Mouse (Mus musculus) bone marrow, adult 2 months (tissue): Measurements from ENCODE around the gene Inka1. TPM values are rescaled to one million over a fixed set of nuclear protein-coding genes. Genes with fewer than 3 reads are reported as not detected.
A peak's percentile ranks its signal among the peaks of the same experiment; 100 is the strongest.
"Not testable (repeated sequence)": the region's sequence is repeated elsewhere in the genome, so short reads cannot be mapped to it uniquely, and the experiment has no call there.

Source experiments
- H3K27ac ChIP-seq: fragments of 200-500 bp; 2 replicates; pipeline ENCODE4 v1.5.1; 2012; ENCODE audit warnings: low read depth, mild to moderate bottlenecking, control low read depth, inconsistent platforms, low read length; ENCODE audit not compliant: control insufficient read depth, poor library complexity, insufficient read depth
- H3K4me1 ChIP-seq: fragments of 200-500 bp; 2 replicates; pipeline ENCODE4 v1.6.1; 2011; ENCODE audit warnings: low read length; ENCODE audit not compliant: control insufficient read depth, insufficient read depth
- H3K4me3 ChIP-seq: fragments of 200-500 bp; replicated peaks from 2 replicates; pipeline ENCODE3; 2011; ENCODE audit warnings: mild to moderate bottlenecking, low read depth, low read length, control low read depth; ENCODE audit not compliant: control insufficient read depth
- CTCF ChIP-seq: fragments of 200-500 bp; IDR thresholded peaks from 2 replicates; pipeline ENCODE4 v1.5.1; 2011; ENCODE audit warnings: low read length, control low read depth; ENCODE audit not compliant: control insufficient read depth, insufficient read depth
- POLR2A ChIP-seq: fragments of 200-500 bp; IDR thresholded peaks from 2 replicates; pipeline ENCODE4 v1.6.1; 2011; ENCODE audit warnings: low read depth, mild to moderate bottlenecking, control low read depth, low read length, borderline replicate concordance; ENCODE audit not compliant: control insufficient read depth
- WGBS: fragments of 180-500 bp; shearing (Covaris S2); methylation state at CpG from one replicate; pipeline ENCODE4 v1.1.7; 2018; 5-methylcytosine and 5-hydroxymethylcytosine counted together
- polyA plus RNA-seq: library from polyadenylated mRNA; stranded (reverse); fragments of >200 nt; gene quantifications from 2 replicates; pipeline ENCODE4 v1.2.4, GENCODE M21; 2011; ENCODE audit warnings: low replicate concordance; ENCODE audit not compliant: missing spikeins, insufficient read depth, insufficient read length

The Inka1 gene
- polyA plus RNA-seq: 27.9 and 32.3 TPM in 2 replicates

DNA sequence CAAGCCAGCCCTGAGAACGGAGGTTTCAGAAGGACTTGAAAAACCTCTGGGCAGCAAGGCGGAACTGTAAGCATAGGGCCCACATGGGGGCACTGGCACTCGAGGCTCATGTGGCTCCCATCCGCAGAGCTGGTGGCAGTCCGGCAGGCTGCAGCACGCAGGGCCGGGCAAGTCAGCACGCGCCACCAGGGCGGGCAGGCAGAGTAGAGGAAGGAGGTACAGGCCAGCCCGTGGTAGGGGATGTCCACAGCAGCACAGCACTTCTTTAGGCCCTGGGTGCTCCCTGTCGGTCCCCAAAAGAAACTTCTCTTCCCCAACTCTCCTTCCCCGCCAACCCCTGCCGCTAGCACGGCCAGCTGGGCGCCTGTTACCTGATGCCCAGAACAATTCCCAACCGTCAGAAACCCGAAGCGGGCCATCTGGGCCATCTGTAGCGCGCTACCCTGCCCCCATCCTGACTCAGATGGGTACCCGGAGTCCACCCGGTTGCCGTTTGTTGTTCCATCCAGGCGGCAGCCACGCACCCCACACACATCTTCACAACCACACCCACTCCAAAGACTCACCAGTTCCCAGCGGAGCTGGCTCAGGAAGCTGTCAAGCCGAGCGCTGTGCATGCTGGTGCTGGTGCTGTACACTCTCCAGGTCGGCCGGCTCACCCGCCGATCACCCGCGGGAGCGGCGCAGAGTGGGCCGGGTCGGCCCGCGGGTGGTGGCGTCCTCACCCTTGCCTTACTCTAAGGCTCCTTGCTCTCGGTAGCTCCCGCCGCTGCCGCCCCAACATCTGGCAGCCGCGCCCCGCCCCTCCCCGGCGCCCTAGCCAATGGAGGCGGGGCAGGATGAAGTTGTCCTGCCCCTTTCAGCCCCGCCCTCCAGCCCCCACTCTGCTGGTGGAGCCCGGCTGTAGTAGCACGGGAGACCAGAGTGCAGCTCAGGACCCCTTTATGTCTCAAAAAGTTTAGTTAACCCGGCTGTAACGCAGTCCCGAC, at the start of gene Inka1:
TSS of gene Inka1 (minus strand) at position 749 of the 989 bp plus-strand sequence.
- WGBS: under 1% methylated on average over 58 of the region's 58 CpGs
- peak within 1 kb of the TSS; percentile 90 for H3K4me3 ChIP-seq
- TF ChIP-seq POLR2A (peak; percentile 93), CTCF (0 out of 2 replicates have a peak, but pooled peaks have one; percentile 6)
- H3K27ac ChIP-seq: peak within 1 kb of the TSS; percentile 90
- H3K4me1 ChIP-seq: peaks cover 21% of the 10 kb centered on the region

- H3K4me1 ChIP-seq: no peaks in the 10 kb centered on the region
- 94% methylated on average over 5 of the region's 5 CpGs for WGBS
- TF ChIP-seq POLR2A: no peak
- TF ChIP-seq CTCF: no peak
- H3K27ac ChIP-seq: no peak overlapping the region
- H3K4me3 ChIP-seq: no peak overlapping the region
Measured at GRCm38 (mm10) chr9:108032126-108032525, 46.4 kb upstream of the Inka1 start.

DNA sequence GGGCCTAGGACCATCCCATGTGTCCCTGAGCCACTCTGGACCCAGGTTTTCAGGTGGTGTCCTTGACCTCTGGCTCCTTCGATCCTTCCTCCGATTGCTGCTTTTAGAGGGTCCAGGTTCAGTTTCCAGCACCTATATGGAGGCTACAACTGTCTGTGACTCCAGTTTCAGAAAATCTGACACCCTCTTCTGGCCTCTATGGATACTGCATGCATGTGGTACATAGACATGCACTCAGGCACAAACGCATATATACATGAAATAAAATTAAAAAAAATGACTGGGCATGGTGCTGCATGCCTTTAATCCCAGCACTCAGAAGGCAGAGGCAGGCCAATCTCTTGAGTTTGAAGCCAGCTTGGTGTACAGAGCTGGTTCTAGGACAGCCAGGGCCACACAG, 42.2 kb upstream of the Inka1 start:
- Histone ChIP-seq H3K4me1 (no peaks in the 10 kb centered on the region), H3K4me3 (no peak overlapping the region), H3K27ac (no peak overlapping the region)
- 96% methylated on average over 3 of the region's 3 CpGs for WGBS
- TF ChIP-seq CTCF (no peak), POLR2A (no peak)

- Histone ChIP-seq H3K4me1 (no peaks in the 10 kb centered on the region), H3K4me3 (no peak overlapping the region), H3K27ac (no peak overlapping the region)
- TF ChIP-seq POLR2A: no peak
- TF ChIP-seq CTCF: no peak
- WGBS: 79% methylated on average over 3 of the region's 3 CpGs
Measured at GRCm38 (mm10) chr9:108026584-108026983, 40.9 kb upstream of the Inka1 start.

DNA sequence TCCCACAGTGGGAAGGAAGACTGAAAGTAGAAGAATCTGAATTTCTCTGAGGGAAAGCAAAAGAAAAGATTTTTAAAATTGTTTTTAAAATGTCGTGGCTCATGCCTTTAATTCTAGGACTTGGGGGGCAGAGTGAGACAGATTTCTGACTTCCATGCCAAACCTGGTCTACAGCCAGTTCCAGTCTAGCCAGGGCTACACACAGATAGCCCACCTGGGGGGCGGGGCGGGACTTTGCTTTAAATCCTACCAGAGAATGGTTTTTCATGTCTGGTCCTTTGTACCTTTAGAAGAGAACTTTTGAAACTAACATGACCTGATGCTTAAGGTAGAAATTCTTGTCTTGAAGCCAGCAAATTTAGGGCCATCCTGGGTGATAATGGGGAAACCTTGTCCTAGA, 37.5 kb upstream of the Inka1 start:
- TF ChIP-seq CTCF: no peak
- TF ChIP-seq POLR2A: no peak
- Histone ChIP-seq H3K4me1 (no peaks in the 10 kb centered on the region), H3K4me3 (no peak overlapping the region), H3K27ac (no peak overlapping the region)
- 81% methylated on average over 3 of the region's 3 CpGs for WGBS

GRCm38 (mm10) chr9:108020741-108021140, 35.1 kb upstream of the Inka1 start:
- no peaks in the 10 kb centered on the region for H3K4me1 ChIP-seq
- H3K27ac ChIP-seq: no peak overlapping the region
- no peak overlapping the region for H3K4me3 ChIP-seq
- WGBS: 91% methylated on average over 1 of the region's 1 CpGs
- TF ChIP-seq POLR2A (no peak), CTCF (no peak)

- 94% methylated on average over 3 of the region's 3 CpGs for WGBS
- TF ChIP-seq CTCF (no peak), POLR2A (no peak)
- H3K4me3 ChIP-seq: no peak overlapping the region
- no peaks in the 10 kb centered on the region for H3K4me1 ChIP-seq
- no peak overlapping the region for H3K27ac ChIP-seq
Measured at GRCm38 (mm10) chr9:108017127-108017526, 31.4 kb upstream of the Inka1 start.

DNA sequence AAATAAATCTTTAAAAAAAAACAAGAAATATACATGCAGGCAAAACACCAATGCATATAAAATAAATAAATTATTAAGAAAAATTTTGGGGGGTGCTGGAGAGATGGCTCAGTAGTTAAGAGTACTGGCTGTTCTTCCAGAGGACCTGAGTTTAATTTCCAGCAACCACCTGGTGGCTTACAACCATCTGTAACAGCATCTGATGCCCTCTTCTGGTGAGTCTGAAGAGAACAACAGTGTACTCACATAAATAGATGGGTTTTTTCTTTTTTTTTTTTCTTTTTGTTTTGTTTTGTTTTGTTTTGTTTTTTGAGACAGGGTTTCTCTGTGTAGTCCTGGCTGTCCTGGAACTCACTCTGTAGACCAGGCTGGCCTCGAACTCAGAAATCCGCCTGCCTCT, 27.9 kb upstream of the Inka1 start:
- not testable (repeated sequence) for H3K4me1 ChIP-seq, H3K27ac ChIP-seq, H3K4me3 ChIP-seq
- 98% methylated on average over 2 of the region's 2 CpGs for WGBS
